Mouse (Mus musculus): Measurements from ENCODE around the gene Cyyr1. TPM values are rescaled to one million over a fixed set of nuclear protein-coding genes. Genes with fewer than 3 reads are reported as not detected.

Gene Cyyr1
- polyA plus RNA-seq, 1 experiment: 0.68 TPM

- TF ChIP-seq CTCF (IDR thresholded peaks at IDR 0.05; ENCODE audit: borderline replicate concordance, insufficient read depth, low read length): no peak
- no peak for TF ChIP-seq POLR2A (IDR thresholded peaks at IDR 0.05; ENCODE audit: low read depth, low read length)
- H3K27ac ChIP-seq (ENCODE audit: insufficient read depth, low read length): no peak overlapping the region
- no peaks in the 10 kb centered on the region for H3K4me1 ChIP-seq (ENCODE audit: control insufficient read depth, insufficient read depth, low read length)
- no peak overlapping the region for H3K4me3 ChIP-seq (ENCODE audit: insufficient read depth, low read length)
Observed at GRCm38 (mm10) chr16:85538367-85538766, 14.8 kb downstream of the Cyyr1 start.

GRCm38 (mm10) chr16:85536075-85536474 lies 17.1 kb downstream of the Cyyr1 start:
- no peak overlapping the region for H3K27ac ChIP-seq (ENCODE audit: insufficient read depth, low read length)
- no peaks in the 10 kb centered on the region for H3K4me1 ChIP-seq (ENCODE audit: control insufficient read depth, insufficient read depth, low read length)
- H3K4me3 ChIP-seq (ENCODE audit: insufficient read depth, low read length): no peak overlapping the region
- TF ChIP-seq CTCF (IDR thresholded peaks at IDR 0.05; ENCODE audit: borderline replicate concordance, insufficient read depth, low read length) (no peak), POLR2A (IDR thresholded peaks at IDR 0.05; ENCODE audit: low read depth, low read length) (no peak)

- Histone ChIP-seq H3K4me3 (ENCODE audit: insufficient read depth, low read length) (no peak overlapping the region), H3K27ac (ENCODE audit: insufficient read depth, low read length) (no peak overlapping the region), H3K4me1 (ENCODE audit: control insufficient read depth, insufficient read depth, low read length) (no peaks in the 10 kb centered on the region)
- TF ChIP-seq CTCF (IDR thresholded peaks at IDR 0.05; ENCODE audit: borderline replicate concordance, insufficient read depth, low read length): no peak
- TF ChIP-seq POLR2A (IDR thresholded peaks at IDR 0.05; ENCODE audit: low read depth, low read length): no peak
Observed at GRCm38 (mm10) chr16:85527743-85528620, 25.2 kb downstream of the Cyyr1 start.

- no peak for TF ChIP-seq CTCF (IDR thresholded peaks at IDR 0.05; ENCODE audit: borderline replicate concordance, insufficient read depth, low read length)
- TF ChIP-seq POLR2A (IDR thresholded peaks at IDR 0.05; ENCODE audit: low read depth, low read length): no peak
- no peaks in the 10 kb centered on the region for H3K4me1 ChIP-seq (ENCODE audit: control insufficient read depth, insufficient read depth, low read length)
- H3K4me3 ChIP-seq (ENCODE audit: insufficient read depth, low read length): no peak overlapping the region
- H3K27ac ChIP-seq (ENCODE audit: insufficient read depth, low read length): no peak overlapping the region
Observed at GRCm38 (mm10) chr16:85524589-85524988, 28.6 kb downstream of the Cyyr1 start.

- Histone ChIP-seq H3K27ac (ENCODE audit: insufficient read depth, low read length) (no peak overlapping the region), H3K4me3 (ENCODE audit: insufficient read depth, low read length) (no peak overlapping the region), H3K4me1 (ENCODE audit: control insufficient read depth, insufficient read depth, low read length) (no peaks in the 10 kb centered on the region)
- TF ChIP-seq CTCF (IDR thresholded peaks at IDR 0.05; ENCODE audit: borderline replicate concordance, insufficient read depth, low read length) (no peak), POLR2A (IDR thresholded peaks at IDR 0.05; ENCODE audit: low read depth, low read length) (no peak)
Observed at GRCm38 (mm10) chr16:85507264-85507663, 45.9 kb downstream of the Cyyr1 start.

GRCm38 (mm10) chr16:85505108-85505507 lies 48.1 kb downstream of the Cyyr1 start:
- H3K27ac ChIP-seq (ENCODE audit: insufficient read depth, low read length): no peak overlapping the region
- TF ChIP-seq POLR2A (IDR thresholded peaks at IDR 0.05; ENCODE audit: low read depth, low read length): no peak
- no peak for TF ChIP-seq CTCF (IDR thresholded peaks at IDR 0.05; ENCODE audit: borderline replicate concordance, insufficient read depth, low read length)
- no peaks in the 10 kb centered on the region for H3K4me1 ChIP-seq (ENCODE audit: control insufficient read depth, insufficient read depth, low read length)
- no peak overlapping the region for H3K4me3 ChIP-seq (ENCODE audit: insufficient read depth, low read length)

GRCm38 (mm10) chr16:85503416-85503815 lies 49.8 kb downstream of the Cyyr1 start:
- Histone ChIP-seq H3K4me1 (ENCODE audit: control insufficient read depth, insufficient read depth, low read length) (no peaks in the 10 kb centered on the region), H3K27ac (ENCODE audit: insufficient read depth, low read length) (no peak overlapping the region), H3K4me3 (ENCODE audit: insufficient read depth, low read length) (no peak overlapping the region)
- no peak for TF ChIP-seq CTCF (IDR thresholded peaks at IDR 0.05; ENCODE audit: borderline replicate concordance, insufficient read depth, low read length)
- TF ChIP-seq POLR2A (IDR thresholded peaks at IDR 0.05; ENCODE audit: low read depth, low read length): no peak

- Histone ChIP-seq H3K4me1 (ENCODE audit: control insufficient read depth, insufficient read depth, low read length) (no peaks in the 10 kb centered on the region), H3K27ac (ENCODE audit: insufficient read depth, low read length) (no peak overlapping the region), H3K4me3 (ENCODE audit: insufficient read depth, low read length) (no peak overlapping the region)
- TF ChIP-seq CTCF (IDR thresholded peaks at IDR 0.05; ENCODE audit: borderline replicate concordance, insufficient read depth, low read length): no peak
- TF ChIP-seq POLR2A (IDR thresholded peaks at IDR 0.05; ENCODE audit: low read depth, low read length): no peak
Observed at GRCm38 (mm10) chr16:85495837-85496236, 57.4 kb downstream of the Cyyr1 start.

- no peak overlapping the region for H3K4me3 ChIP-seq (ENCODE audit: insufficient read depth, low read length)
- TF ChIP-seq CTCF (IDR thresholded peaks at IDR 0.05; ENCODE audit: borderline replicate concordance, insufficient read depth, low read length) (no peak), POLR2A (IDR thresholded peaks at IDR 0.05; ENCODE audit: low read depth, low read length) (no peak)
- no peaks in the 10 kb centered on the region for H3K4me1 ChIP-seq (ENCODE audit: control insufficient read depth, insufficient read depth, low read length)
- H3K27ac ChIP-seq (ENCODE audit: insufficient read depth, low read length): no peak overlapping the region
Observed at GRCm38 (mm10) chr16:85488105-85488607, 65.0 kb downstream of the Cyyr1 start.

- Histone ChIP-seq H3K4me3 (ENCODE audit: insufficient read depth, low read length) (no peak overlapping the region), H3K4me1 (ENCODE audit: control insufficient read depth, insufficient read depth, low read length) (no peaks in the 10 kb centered on the region), H3K27ac (ENCODE audit: insufficient read depth, low read length) (no peak overlapping the region)
- TF ChIP-seq CTCF (IDR thresholded peaks at IDR 0.05; ENCODE audit: borderline replicate concordance, insufficient read depth, low read length) (no peak), POLR2A (IDR thresholded peaks at IDR 0.05; ENCODE audit: low read depth, low read length) (no peak)
Observed at GRCm38 (mm10) chr16:85487266-85487665, 65.9 kb downstream of the Cyyr1 start.

Data from embryonic fibroblast, embryonic 13.5 days (primary cell).